Mouse (Mus musculus): ENCODE measurements around the gene Glt8d1. TPM values are rescaled to one million over a fixed set of nuclear protein-coding genes. Genes with fewer than 3 reads are reported as not detected.

Gene Glt8d1
- total and polyA plus RNA-seq, 3 experiments, result 11.1 to 22.5 (median 13.8) TPM

GRCm38 (mm10) chr14:31011588-31011987, 10.4 kb downstream of the Glt8d1 start:
- H3K4me2 ChIP-seq (ENCODE audit: insufficient read depth, low read depth, poor library complexity, severe bottlenecking), result no peak overlapping the region
- peaks cover 20% of the 10 kb centered on the region for H3K79me2 ChIP-seq (replicated peaks; ENCODE audit: control insufficient read depth, extremely low read depth, insufficient read depth, poor library complexity, severe bottlenecking)
- H3K27me3 ChIP-seq (replicated peaks), result no peaks in the 10 kb centered on the region
- peaks cover 7 to 27% of the 10 kb centered on the region in 2 experiments for H3K4me1 ChIP-seq (ENCODE audit: control insufficient read depth in 1 of 2, insufficient read depth in 2 of 2)
- dilution Hi-C loops (cut with MboI; ENCODE audit: extremely low pct_ligation_motif_present, extremely low pct_unique_long_range_greater_than_20kb, low sequenced_read_pairs), result no loop called here
- no peak overlapping the region for H3K4me3 ChIP-seq (replicated peaks in 1 of 3; ENCODE audit: low read depth in 2 of 3, low read length in 2 of 3, poor library complexity in 1 of 3)
- in situ Hi-C loops (cut with MboI; ENCODE audit: low pct_ligation_motif_present, low pct_unique_long_range_greater_than_20kb, low sequenced_read_pairs), result no loop called here
- no peak for DNase-seq (ENCODE audit: extremely low read depth)
- H3K9ac ChIP-seq (ENCODE audit: insufficient read depth, low read depth), result no peak overlapping the region
- no peak overlapping the region for H3K27ac ChIP-seq (ENCODE audit: insufficient read depth, low read depth)
- H3K9me3 ChIP-seq (replicated peaks; ENCODE audit: low read length), result no peaks in the 10 kb centered on the region
- TF ChIP-seq JUND (conservative IDR thresholded peaks at IDR 0.05; ENCODE audit: low read depth, low read length), result no peak
- TF ChIP-seq MAX (IDR thresholded peaks at IDR 0.05; ENCODE audit: low read length), result no peak
- no peak for TF ChIP-seq ZKSCAN1 (IDR thresholded peaks at IDR 0.05; ENCODE audit: borderline replicate concordance, low read depth, low read length)
- TF ChIP-seq MAFK (IDR thresholded peaks at IDR 0.05; ENCODE audit: insufficient replicate concordance, low read length), result no peak
- peak; percentile 42; the same call in 1 of the 2 replicates for TF ChIP-seq POLR2A (IDR thresholded peaks at IDR 0.05; ENCODE audit: low read depth, low read length)
- no peak for TF ChIP-seq ZC3H11A (IDR thresholded peaks at IDR 0.05; ENCODE audit: low read depth, low read length)
- 0 out of 2 replicates have a peak, but pooled peaks have one; percentile 2 for TF ChIP-seq ZMIZ1 (IDR thresholded peaks at IDR 0.05; ENCODE audit: low read depth, low read length)
- TF ChIP-seq MAZ (IDR thresholded peaks at IDR 0.05; ENCODE audit: low read depth, low read length), result no peak
- no peak for TF ChIP-seq TCF12 (IDR thresholded peaks at IDR 0.05; ENCODE audit: low read depth, low read length)
- no peak for TF ChIP-seq RCOR1 (conservative IDR thresholded peaks at IDR 0.05; ENCODE audit: low read depth, low read length)
- TF ChIP-seq POLR2AphosphoS2 (IDR thresholded peaks at IDR 0.05; ENCODE audit: low read depth, low read length), result peak; percentile 87
- TF ChIP-seq USF2 (conservative IDR thresholded peaks at IDR 0.05; ENCODE audit: low read depth, low read length), result no peak
- TF ChIP-seq CHD2 (IDR thresholded peaks at IDR 0.05; ENCODE audit: low read length), result peak; percentile 9; the same call in 1 of the 2 replicates
- no peak for TF ChIP-seq TBP (conservative IDR thresholded peaks at IDR 0.05; ENCODE audit: low read depth, low read length)
- no peak for TF ChIP-seq E2F4 (IDR thresholded peaks at IDR 0.05; ENCODE audit: insufficient replicate concordance, low read depth, low read length)
- no peak for TF ChIP-seq MEF2A (IDR thresholded peaks at IDR 0.05; ENCODE audit: borderline replicate concordance, low read depth, low read length)
- TF ChIP-seq MYC (IDR thresholded peaks at IDR 0.05; ENCODE audit: low read depth, low read length), result no peak
- TF ChIP-seq NELFE (IDR thresholded peaks at IDR 0.05; ENCODE audit: low read depth, low read length), result peak; percentile 36; the same call in 1 of the 2 replicates
- no peak for TF ChIP-seq ETS1 (conservative IDR thresholded peaks at IDR 0.05; ENCODE audit: low read depth, low read length)
- TF ChIP-seq USF1 (IDR thresholded peaks at IDR 0.05; ENCODE audit: low read depth, low read length), result no peak
- TF ChIP-seq PAX5 (IDR thresholded peaks at IDR 0.05; ENCODE audit: low read length), result no peak
- TF ChIP-seq ZNF384 (IDR thresholded peaks at IDR 0.05; ENCODE audit: low read depth, low read length), result no peak
- no peak for TF ChIP-seq BHLHE40 (IDR thresholded peaks at IDR 0.05; ENCODE audit: low read depth, low read length)
- no peak for TF ChIP-seq JUN (IDR thresholded peaks at IDR 0.05; ENCODE audit: insufficient read depth, low read depth, low read length)
- H3K36me3 ChIP-seq (replicated peaks in 1 of 2; ENCODE audit: control insufficient read depth in 1 of 2, insufficient read depth in 1 of 2, low read length in 1 of 2), result peaks cover 60 to 88% of the 10 kb centered on the region in 2 experiments

Data from CH12.LX (cell line).